Comparison of ENCODE assay signal across 8 mouse cellular contexts in the genomic region with DNA sequence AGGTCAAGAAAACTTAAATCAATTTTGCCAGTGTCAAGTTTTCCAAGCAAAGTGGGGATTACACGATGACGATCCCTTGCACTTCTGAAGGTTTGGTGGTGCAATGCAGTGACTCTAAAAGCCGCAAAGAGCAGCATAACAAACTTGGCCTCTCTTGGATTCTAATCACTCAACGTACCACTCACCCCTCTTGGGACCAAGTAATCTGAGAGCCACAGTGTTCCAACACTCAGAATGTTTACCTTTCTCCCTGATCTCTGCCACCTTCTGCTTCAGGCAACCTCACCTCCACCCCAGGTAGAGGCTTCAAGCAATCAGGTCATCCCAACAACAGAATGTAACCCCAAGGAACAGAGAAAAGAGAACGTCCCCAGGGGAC. TPM values are rescaled to one million over a fixed set of nuclear protein-coding genes. Genes with fewer than 3 reads are reported as not detected.
DNase-seq lines count a peak whose midpoint lies in the region; ATAC-seq and TF ChIP-seq lines count a peak whose summit lies in the region.

No protein-coding gene starts in this region.

- no peaks in the 10 kb centered on the region for H3K27me3 ChIP-seq in kidney, postnatal 0 days (ENCODE audit: insufficient read depth, low read length)
- no peaks in the 10 kb centered on the region for H3K27me3 ChIP-seq in hindbrain, embryonic 12.5 days

- 0 out of 2 replicates have a peak, but pooled peaks cover 5% of the 10 kb centered on the region for H3K36me3 ChIP-seq in kidney, postnatal 0 days (ENCODE audit: insufficient read depth, low read length)
- H3K36me3 ChIP-seq in hindbrain, embryonic 12.5 days = peaks cover 9% of the 10 kb centered on the region; the same call in 1 of the 2 replicates

- DNase-seq in kidney, postnatal 0 days (ENCODE audit: low spot score) = peak; percentile 53
- no peak for DNase-seq in kidney, postnatal 10 days
- DNase-seq in layer of hippocampus, adult 8-10 months (ENCODE audit: low spot score in 2 of 2) = no peak
- DNase-seq in thymus, postnatal 10 days (ENCODE audit: low spot score in 2 of 2) = no peak
- no peak for DNase-seq in spleen, postnatal 10 days (ENCODE audit: low spot score in 2 of 2)

- no peak for TF ChIP-seq CTCF in kidney, postnatal 0 days (IDR thresholded peaks at IDR 0.05; ENCODE audit: low read depth)

- H3K4me3 ChIP-seq in kidney, postnatal 0 days (replicated peaks; ENCODE audit: low read depth, low read length) = peak overlapping the region; percentile 81
- H3K4me3 ChIP-seq in brown adipose tissue, adult 24 weeks (ENCODE audit: insufficient read depth, low read depth, low read length) = peak overlapping the region; percentile 85
- peak overlapping the region; percentile 83 for H3K4me3 ChIP-seq in hindbrain, embryonic 12.5 days

- peak overlapping the region; percentile 93 for H3K9ac ChIP-seq in kidney, postnatal 0 days (ENCODE audit: low read depth, low read length)
- peak overlapping the region; percentile 85 for H3K9ac ChIP-seq in hindbrain, embryonic 12.5 days

- no peaks in the 10 kb centered on the region for H3K9me3 ChIP-seq in kidney, postnatal 0 days (replicated peaks; ENCODE audit: low read length)
- H3K9me3 ChIP-seq in hindbrain, embryonic 12.5 days (replicated peaks) = no peaks in the 10 kb centered on the region

- peak overlapping the region; percentile 91 for H3K27ac ChIP-seq in kidney, postnatal 0 days
- H3K27ac ChIP-seq in brown adipose tissue, adult 24 weeks (replicated peaks; ENCODE audit: low read depth, low read length) = peak overlapping the region; percentile 95
- peak overlapping the region; percentile 58; the same call in 1 of the 2 replicates for H3K27ac ChIP-seq in hindbrain, embryonic 12.5 days

- peak; percentile 17 for ATAC-seq in kidney, postnatal 0 days (replicated peaks; ENCODE audit: low FRiP score, low read depth)
- peak; percentile 32 for ATAC-seq in hindbrain, embryonic 12.5 days (ENCODE audit: low FRiP score)
- peak; percentile 69 for ATAC-seq in megakaryocyte-erythroid progenitor cell, adult 5-6 weeks (replicated peaks; ENCODE audit: low FRiP score, low TSS enrichment, poor library complexity, severe bottlenecking)

- peak overlapping the region; percentile 69 for H3K4me2 ChIP-seq in kidney, postnatal 0 days (ENCODE audit: low read length)
- H3K4me2 ChIP-seq in hindbrain, embryonic 12.5 days (replicated peaks) = peak overlapping the region; percentile 58

- peaks cover 7% of the 10 kb centered on the region for H3K4me1 ChIP-seq in kidney, postnatal 0 days (replicated peaks; ENCODE audit: insufficient read depth, low read length)
- H3K4me1 ChIP-seq in brown adipose tissue, adult 24 weeks (ENCODE audit: control insufficient read depth, insufficient read depth, insufficient read length, low read length) = peaks cover 4% of the 10 kb centered on the region
- H3K4me1 ChIP-seq in hindbrain, embryonic 12.5 days = peaks cover 14% of the 10 kb centered on the region

- under 1% methylated on average over 5 of the region's 5 CpGs for WGBS in kidney, postnatal 0 days
- WGBS in hindbrain, embryonic 12.5 days = 0% methylated on average over 5 of the region's 5 CpGs

RNA-seq across cellular contexts. Expression of a gene that starts 0.4 kb away (rescaled TPM):
- 1,600 and 1,771 TPM in 2 replicates for polyA plus RNA-seq in kidney, postnatal 0 days (2015; fragmentation: Nextera tagmentation; extraction: Ambion mirVana)
- 6,376 and 8,229 TPM in 2 replicates for polyA plus RNA-seq in brown adipose tissue, adult 24 weeks (2012; ENCODE audit: insufficient read depth, insufficient read length, missing spikeins)
- polyA plus RNA-seq in hindbrain, embryonic 12.5 days (2016; fragmentation: Nextera tagmentation; extraction: Ambion mirVana) = 718 and 790 TPM in 2 replicates
- 526 and 547 TPM in 2 replicates for total RNA-seq in megakaryocyte-erythroid progenitor cell, adult 5-6 weeks (2014; fragmentation: Nextera tagmentation)
- 358 and 362 TPM in 2 replicates for total RNA-seq in megakaryocyte-erythroid progenitor cell, adult 5-6 weeks (2017)
- total RNA-seq in layer of hippocampus, adult 8-10 months (2022) = 100 to 1,000 TPM; 640 to 723 (median 699) TPM

RNA-seq across cellular contexts. Expression of a gene that starts 0.7 kb away (rescaled TPM):
- 79.4 and 87.7 TPM in 2 replicates for polyA plus RNA-seq in kidney, postnatal 0 days (2015; fragmentation: Nextera tagmentation; extraction: Ambion mirVana)
- 21.3 and 21.5 TPM in 2 replicates for polyA plus RNA-seq in brown adipose tissue, adult 24 weeks (2012; ENCODE audit: insufficient read depth, insufficient read length, missing spikeins)
- polyA plus RNA-seq in hindbrain, embryonic 12.5 days (2016; fragmentation: Nextera tagmentation; extraction: Ambion mirVana) = 108 and 120 TPM in 2 replicates
- 88.7 and 115 TPM in 2 replicates for total RNA-seq in megakaryocyte-erythroid progenitor cell, adult 5-6 weeks (2014; fragmentation: Nextera tagmentation)
- 96.0 and 119 TPM in 2 replicates for total RNA-seq in megakaryocyte-erythroid progenitor cell, adult 5-6 weeks (2017)
- total RNA-seq in layer of hippocampus, adult 8-10 months (2022) = 10 to 100 TPM; 69.9 to 94.7 (median 76.5) TPM

Comparison
In these comparisons a context has a peak if more than half of its experiments do, and no peak if none do; other contexts are left out.
1. ATAC-seq: peak in every context shown above with its lines; median percentile 69 in megakaryocyte-erythroid progenitor cell, adult 5-6 weeks; 32 in hindbrain, embryonic 12.5 days; 17 in kidney, postnatal 0 days.